Mouse (Mus musculus): Measurements from ENCODE around the gene Apol9b. TPM values are rescaled to one million over a fixed set of nuclear protein-coding genes. Genes with fewer than 3 reads are reported as not detected.

The Apol9b gene
- polyA plus RNA-seq, 1 experiment from 2014 or later: not detected

- H3K4me2 ChIP-seq (ENCODE audit: low read length): no peak overlapping the region
- H3K9me3 ChIP-seq (ENCODE audit: control insufficient read depth, low read length): no peaks in the 10 kb centered on the region
- H3K4me1 ChIP-seq (ENCODE audit: control insufficient read depth, insufficient read depth, low read length): no peaks in the 10 kb centered on the region
- no peaks in the 10 kb centered on the region for H3K27me3 ChIP-seq (ENCODE audit: control insufficient read depth, insufficient read depth, low read length)
- no peak overlapping the region for H3K27ac ChIP-seq (replicated peaks; ENCODE audit: low read depth, low read length)
- peaks cover 79% of the 10 kb centered on the region for H3K36me3 ChIP-seq (ENCODE audit: control insufficient read depth, insufficient read depth, low read length)
- DNase-seq: no peak
- H3K4me3 ChIP-seq (replicated peaks; ENCODE audit: low read depth, low read length): no peak overlapping the region
- H3K9ac ChIP-seq (replicated peaks; ENCODE audit: low read length): no peak overlapping the region
- no peak for ATAC-seq (ENCODE audit: low FRiP score, low TSS enrichment)
- WGBS: 93% methylated on average over 11 of the region's 11 CpGs
Measured at GRCm38 (mm10) chr15:77763702-77764101, 34.9 kb downstream of the Apol9b start.

GRCm38 (mm10) chr15:77764391-77765006, 35.7 kb downstream of the Apol9b start:
- no peak overlapping the region for H3K4me3 ChIP-seq (replicated peaks; ENCODE audit: low read depth, low read length)
- ATAC-seq (ENCODE audit: low FRiP score, low TSS enrichment): no peak
- no peaks in the 10 kb centered on the region for H3K9me3 ChIP-seq (ENCODE audit: control insufficient read depth, low read length)
- no peak overlapping the region for H3K27ac ChIP-seq (replicated peaks; ENCODE audit: low read depth, low read length)
- no peak overlapping the region for H3K9ac ChIP-seq (replicated peaks; ENCODE audit: low read length)
- no peak overlapping the region for H3K4me2 ChIP-seq (ENCODE audit: low read length)
- H3K36me3 ChIP-seq (ENCODE audit: control insufficient read depth, insufficient read depth, low read length): peaks cover 87% of the 10 kb centered on the region
- no peaks in the 10 kb centered on the region for H3K27me3 ChIP-seq (ENCODE audit: control insufficient read depth, insufficient read depth, low read length)
- no peaks in the 10 kb centered on the region for H3K4me1 ChIP-seq (ENCODE audit: control insufficient read depth, insufficient read depth, low read length)
- peak; percentile 4 for DNase-seq
- WGBS: 88% methylated on average over 13 of the region's 13 CpGs

- DNase-seq (no peak), ATAC-seq (ENCODE audit: low FRiP score, low TSS enrichment) (no peak)
- Histone ChIP-seq H3K27me3 (ENCODE audit: control insufficient read depth, insufficient read depth, low read length) (no peaks in the 10 kb centered on the region), H3K4me3 (replicated peaks; ENCODE audit: low read depth, low read length) (no peak overlapping the region), H3K4me2 (ENCODE audit: low read length) (no peak overlapping the region), H3K36me3 (ENCODE audit: control insufficient read depth, insufficient read depth, low read length) (peaks cover 97% of the 10 kb centered on the region), H3K4me1 (ENCODE audit: control insufficient read depth, insufficient read depth, low read length) (no peaks in the 10 kb centered on the region), H3K9ac (replicated peaks; ENCODE audit: low read length) (no peak overlapping the region), H3K27ac (replicated peaks; ENCODE audit: low read depth, low read length) (no peak overlapping the region), H3K9me3 (ENCODE audit: control insufficient read depth, low read length) (no peaks in the 10 kb centered on the region)
- WGBS: 93% methylated on average over 16 of the region's 16 CpGs
Measured at GRCm38 (mm10) chr15:77765484-77766093, 36.8 kb downstream of the Apol9b start.

- H3K27ac ChIP-seq (replicated peaks; ENCODE audit: low read depth, low read length): no peak overlapping the region
- ATAC-seq (ENCODE audit: low FRiP score, low TSS enrichment) (no peak), DNase-seq (no peak)
- H3K4me1 ChIP-seq (ENCODE audit: control insufficient read depth, insufficient read depth, low read length): no peaks in the 10 kb centered on the region
- H3K9me3 ChIP-seq (ENCODE audit: control insufficient read depth, low read length): no peaks in the 10 kb centered on the region
- H3K36me3 ChIP-seq (ENCODE audit: control insufficient read depth, insufficient read depth, low read length): peaks cover 98% of the 10 kb centered on the region
- 93% methylated on average over 11 of the region's 11 CpGs for WGBS
- H3K4me2 ChIP-seq (ENCODE audit: low read length): no peak overlapping the region
- H3K27me3 ChIP-seq (ENCODE audit: control insufficient read depth, insufficient read depth, low read length): no peaks in the 10 kb centered on the region
- no peak overlapping the region for H3K9ac ChIP-seq (replicated peaks; ENCODE audit: low read length)
- H3K4me3 ChIP-seq (replicated peaks; ENCODE audit: low read depth, low read length): no peak overlapping the region
Measured at GRCm38 (mm10) chr15:77766981-77767380, 38.1 kb downstream of the Apol9b start.

- H3K27me3 ChIP-seq (ENCODE audit: control insufficient read depth, insufficient read depth, low read length): no peaks in the 10 kb centered on the region
- DNase-seq (no peak), ATAC-seq (ENCODE audit: low FRiP score, low TSS enrichment) (no peak)
- H3K4me3 ChIP-seq (replicated peaks; ENCODE audit: low read depth, low read length): no peak overlapping the region
- WGBS: 95% methylated on average over 5 of the region's 5 CpGs
- H3K4me2 ChIP-seq (ENCODE audit: low read length): no peak overlapping the region
- no peaks in the 10 kb centered on the region for H3K9me3 ChIP-seq (ENCODE audit: control insufficient read depth, low read length)
- H3K9ac ChIP-seq (replicated peaks; ENCODE audit: low read length): no peak overlapping the region
- H3K4me1 ChIP-seq (ENCODE audit: control insufficient read depth, insufficient read depth, low read length): no peaks in the 10 kb centered on the region
- no peak overlapping the region for H3K27ac ChIP-seq (replicated peaks; ENCODE audit: low read depth, low read length)
- H3K36me3 ChIP-seq (ENCODE audit: control insufficient read depth, insufficient read depth, low read length): peaks cover 96% of the 10 kb centered on the region
Measured at GRCm38 (mm10) chr15:77770341-77770740, 41.5 kb downstream of the Apol9b start.

GRCm38 (mm10) chr15:77770942-77771341, 42.1 kb downstream of the Apol9b start:
- no peak for ATAC-seq (ENCODE audit: low FRiP score, low TSS enrichment)
- Histone ChIP-seq H3K4me1 (ENCODE audit: control insufficient read depth, insufficient read depth, low read length) (no peaks in the 10 kb centered on the region), H3K4me3 (replicated peaks; ENCODE audit: low read depth, low read length) (no peak overlapping the region), H3K27ac (replicated peaks; ENCODE audit: low read depth, low read length) (no peak overlapping the region), H3K36me3 (ENCODE audit: control insufficient read depth, insufficient read depth, low read length) (peaks cover 92% of the 10 kb centered on the region), H3K4me2 (ENCODE audit: low read length) (no peak overlapping the region), H3K27me3 (ENCODE audit: control insufficient read depth, insufficient read depth, low read length) (no peaks in the 10 kb centered on the region), H3K9ac (replicated peaks; ENCODE audit: low read length) (no peak overlapping the region), H3K9me3 (ENCODE audit: control insufficient read depth, low read length) (no peaks in the 10 kb centered on the region)
- no peak for DNase-seq
- WGBS: 92% methylated on average over 9 of the region's 9 CpGs

- H3K4me1 ChIP-seq (ENCODE audit: control insufficient read depth, insufficient read depth, low read length): no peaks in the 10 kb centered on the region
- no peak overlapping the region for H3K9ac ChIP-seq (replicated peaks; ENCODE audit: low read length)
- H3K27me3 ChIP-seq (ENCODE audit: control insufficient read depth, insufficient read depth, low read length): no peaks in the 10 kb centered on the region
- no peak overlapping the region for H3K27ac ChIP-seq (replicated peaks; ENCODE audit: low read depth, low read length)
- H3K36me3 ChIP-seq (ENCODE audit: control insufficient read depth, insufficient read depth, low read length): peaks cover 88% of the 10 kb centered on the region
- WGBS: 96% methylated on average over 19 of the region's 19 CpGs
- no peak for DNase-seq
- ATAC-seq (ENCODE audit: low FRiP score, low TSS enrichment): no peak
- H3K4me2 ChIP-seq (ENCODE audit: low read length): no peak overlapping the region
- H3K9me3 ChIP-seq (ENCODE audit: control insufficient read depth, low read length): no peaks in the 10 kb centered on the region
- no peak overlapping the region for H3K4me3 ChIP-seq (replicated peaks; ENCODE audit: low read depth, low read length)
Measured at GRCm38 (mm10) chr15:77773099-77773915, 44.5 kb downstream of the Apol9b start.

GRCm38 (mm10) chr15:77774303-77774702, 45.5 kb downstream of the Apol9b start:
- no peaks in the 10 kb centered on the region for H3K27me3 ChIP-seq (ENCODE audit: control insufficient read depth, insufficient read depth, low read length)
- no peak overlapping the region for H3K9ac ChIP-seq (replicated peaks; ENCODE audit: low read length)
- H3K9me3 ChIP-seq (ENCODE audit: control insufficient read depth, low read length): no peaks in the 10 kb centered on the region
- no peak overlapping the region for H3K27ac ChIP-seq (replicated peaks; ENCODE audit: low read depth, low read length)
- H3K4me1 ChIP-seq (ENCODE audit: control insufficient read depth, insufficient read depth, low read length): no peaks in the 10 kb centered on the region
- WGBS: 96% methylated on average over 10 of the region's 10 CpGs
- no peak overlapping the region for H3K4me2 ChIP-seq (ENCODE audit: low read length)
- peaks cover 86% of the 10 kb centered on the region for H3K36me3 ChIP-seq (ENCODE audit: control insufficient read depth, insufficient read depth, low read length)
- H3K4me3 ChIP-seq (replicated peaks; ENCODE audit: low read depth, low read length): no peak overlapping the region
- no peak for DNase-seq
- ATAC-seq (ENCODE audit: low FRiP score, low TSS enrichment): no peak
